Mouse (Mus musculus) cortical plate, adult 2 months (tissue): Measurements from ENCODE around the gene Hbb-bs. TPM values are rescaled to one million over a fixed set of nuclear protein-coding genes. Genes with fewer than 3 reads are reported as not detected.
"Not testable (repeated sequence)": the region's sequence is repeated elsewhere in the genome, so short reads cannot be mapped to it uniquely, and the experiment has no call there.

Experiments
- H3K27ac ChIP-seq: fragments of 200-500 bp; 2 replicates; pipeline ENCODE4 v1.5.1; 2012; ENCODE audit warnings: low read length, control low read depth, inconsistent platforms; ENCODE audit not compliant: insufficient read depth
- H3K4me1 ChIP-seq: fragments of 200-500 bp; 2 replicates; pipeline ENCODE4 v1.6.1; 2011; ENCODE audit warnings: low read length; ENCODE audit not compliant: control insufficient read depth, insufficient read depth
- H3K4me3 ChIP-seq: fragments of 200-500 bp; 2 replicates; pipeline ENCODE4 v1.5.1; 2011; ENCODE audit warnings: mild to moderate bottlenecking, low read length, control low read depth; ENCODE audit not compliant: insufficient read depth
- CTCF ChIP-seq: fragments of 200-500 bp; IDR thresholded peaks from 2 replicates; pipeline ENCODE4 v1.5.1; 2011; ENCODE audit warnings: mild to moderate bottlenecking, control low read depth, low read length; ENCODE audit not compliant: insufficient read depth; ENCODE audit errors: extremely low read depth
- POLR2A ChIP-seq: fragments of 200-500 bp; IDR thresholded peaks from 2 replicates; pipeline ENCODE4 v1.6.1; 2011; ENCODE audit warnings: mild to moderate bottlenecking, low read length, control low read depth; ENCODE audit not compliant: insufficient read depth; ENCODE audit errors: extremely low read depth
- polyA plus RNA-seq: library from polyadenylated mRNA; depleted of rRNA; stranded (reverse); fragments of >200 nt; gene quantifications from 2 replicates; pipeline ENCODE4 v1.2.3, GENCODE M21; 2012

Hbb-bs gene
- polyA plus RNA-seq, 1 experiment: 650 TPM

DNA sequence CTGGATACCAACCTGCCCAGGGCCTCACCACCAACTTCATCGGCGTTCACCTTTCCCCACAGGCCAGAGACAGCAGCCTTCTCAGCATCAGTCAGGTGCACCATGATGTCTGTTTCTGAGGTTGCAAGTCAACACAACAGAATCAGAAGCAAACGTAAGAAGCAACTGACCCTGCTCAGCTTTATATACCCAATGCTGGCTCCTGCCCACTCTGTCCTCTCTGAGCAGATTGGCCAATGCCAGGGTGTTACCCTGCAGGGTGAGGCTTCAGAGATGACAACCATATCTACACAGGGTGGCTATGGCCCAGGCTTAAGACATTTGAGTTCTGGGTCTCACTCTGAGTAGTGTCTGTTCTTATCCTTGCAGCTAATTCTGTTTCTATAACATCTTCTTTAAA lies 14.1 kb downstream of the Hbb-bs start, which contains the start of gene Hbb-bt:
TSS of gene Hbb-bt (minus strand) at position 231 of the 400 bp plus-strand sequence.
- H3K4me3 ChIP-seq: no peak within 1 kb of the TSS

DNA sequence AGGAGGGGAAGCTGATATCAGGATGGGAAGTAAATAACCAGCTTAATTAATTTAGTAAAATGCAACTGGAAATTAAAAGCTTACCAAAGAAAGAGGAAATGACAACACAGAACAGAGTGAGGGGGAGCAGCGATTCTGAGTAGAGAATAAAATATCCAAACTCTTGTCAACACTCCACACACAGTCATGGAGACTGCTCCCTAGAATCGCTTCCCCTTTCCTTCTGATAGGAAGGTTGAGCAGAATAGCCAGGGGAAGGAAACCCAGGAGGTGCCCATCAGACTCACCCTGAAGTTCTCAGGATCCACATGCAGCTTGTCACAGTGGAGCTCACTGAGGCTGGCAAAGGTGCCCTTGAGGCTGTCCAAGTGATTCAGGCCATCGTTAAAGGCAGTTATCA lies 14.7 kb downstream of the Hbb-bs start:
- H3K27ac ChIP-seq, H3K4me3 ChIP-seq, H3K4me1 ChIP-seq: not testable (repeated sequence)

More for the DNA sequence above, 14.1 kb downstream of the Hbb-bs start, which contains the start of gene Hbb-bt:
- H3K27ac ChIP-seq: no peak within 1 kb of the TSS
- TF ChIP-seq CTCF: no peak
- TF ChIP-seq POLR2A: no peak
- no peaks in the 10 kb centered on the region for H3K4me1 ChIP-seq

DNA sequence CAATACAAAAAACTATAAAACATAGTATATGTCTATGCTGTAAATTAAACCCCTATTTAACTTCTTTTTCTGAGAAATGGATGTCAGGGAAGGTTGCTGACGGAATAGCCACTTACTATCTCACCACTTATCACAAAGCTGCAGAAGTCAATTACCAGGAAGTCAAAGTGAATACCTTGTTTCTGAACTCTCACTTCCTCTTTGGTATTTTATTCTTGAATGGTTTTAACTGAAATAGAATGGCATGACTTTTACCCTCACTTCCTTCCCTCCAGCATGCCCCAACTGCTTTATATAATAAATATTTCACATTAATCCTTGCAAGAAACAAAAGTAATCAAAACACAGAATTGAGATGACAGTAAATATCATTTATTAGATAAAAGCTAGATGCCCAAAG lies 15.7 kb downstream of the Hbb-bs start:
- H3K4me3 ChIP-seq: no peak overlapping the region
- no peak overlapping the region for H3K27ac ChIP-seq
- no peaks in the 10 kb centered on the region for H3K4me1 ChIP-seq
- TF ChIP-seq CTCF: no peak
- TF ChIP-seq POLR2A: no peak

DNA sequence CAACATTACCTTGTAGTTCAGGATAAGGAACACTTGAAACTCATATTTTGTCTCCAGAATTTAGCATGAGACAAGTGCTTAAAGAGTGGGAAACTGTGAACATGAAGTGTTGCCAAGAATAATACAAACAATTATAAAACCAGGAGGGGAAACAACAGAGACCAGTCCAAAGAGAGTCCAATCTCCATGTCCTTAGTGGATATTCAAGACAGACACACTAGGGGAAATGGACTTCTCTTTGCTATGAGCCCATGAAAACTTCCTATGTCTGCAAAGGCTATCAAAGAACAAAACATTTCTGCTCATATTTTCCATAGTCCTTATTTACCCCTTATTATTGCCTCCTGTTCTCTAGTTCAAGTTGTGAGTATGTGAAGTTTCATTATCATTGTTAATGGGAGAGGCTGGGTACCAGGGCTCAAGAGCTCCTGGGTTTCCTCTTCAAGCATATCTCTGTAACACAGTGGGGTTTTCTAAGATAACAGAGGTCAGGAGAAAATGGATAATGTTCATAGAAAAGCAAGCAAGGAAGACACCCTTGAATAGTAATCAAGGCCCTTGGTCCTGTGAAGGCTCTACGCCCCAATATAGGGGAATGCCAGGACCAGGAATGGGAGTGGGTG lies 16.6 kb downstream of the Hbb-bs start:
- Histone ChIP-seq H3K4me1 (no peaks in the 10 kb centered on the region), H3K27ac (no peak overlapping the region), H3K4me3 (no peak overlapping the region)
- TF ChIP-seq CTCF (no peak), POLR2A (no peak)

DNA sequence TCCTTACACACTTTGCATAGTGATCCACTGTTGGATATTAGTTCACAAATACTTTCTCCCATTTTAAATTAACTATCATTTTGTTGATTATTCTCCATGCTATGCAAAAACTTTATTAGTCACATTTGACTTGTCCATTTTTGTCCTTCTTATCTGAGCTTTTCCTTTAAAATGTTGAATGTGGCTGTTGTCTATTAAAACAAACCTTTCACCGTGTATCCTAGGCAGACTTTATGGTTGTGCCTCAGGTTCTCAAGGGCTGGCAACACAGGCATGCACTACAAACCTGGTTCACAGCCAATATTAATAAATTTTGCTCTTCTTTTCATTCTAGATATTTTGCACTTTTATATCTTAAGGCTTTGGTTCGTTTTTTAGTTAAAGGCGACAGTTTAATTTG lies 17.1 kb downstream of the Hbb-bs start:
- TF ChIP-seq POLR2A: no peak
- TF ChIP-seq CTCF: no peak
- Histone ChIP-seq H3K4me1 (no peaks in the 10 kb centered on the region), H3K4me3 (no peak overlapping the region), H3K27ac (no peak overlapping the region)

DNA sequence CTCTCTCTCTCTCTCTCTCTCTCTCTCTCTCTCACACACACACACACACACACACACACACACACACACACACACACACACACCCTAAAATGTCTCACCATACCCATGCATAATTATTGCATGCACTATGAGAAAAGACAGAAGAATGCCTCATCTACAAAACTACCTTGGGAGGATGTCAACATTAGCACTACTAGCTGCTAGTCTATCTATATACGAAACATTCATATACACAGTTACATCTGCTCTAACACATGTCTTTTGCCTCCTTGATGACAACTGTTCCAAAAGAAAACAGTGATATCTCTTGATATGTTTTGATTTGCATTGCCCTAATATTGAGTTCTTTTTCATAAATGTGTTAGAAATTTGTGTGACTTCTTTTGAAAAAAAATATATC lies 17.6 kb downstream of the Hbb-bs start:
- no peaks in the 10 kb centered on the region for H3K4me1 ChIP-seq
- TF ChIP-seq CTCF: no peak
- TF ChIP-seq POLR2A: no peak
- no peak overlapping the region for H3K4me3 ChIP-seq
- H3K27ac ChIP-seq: no peak overlapping the region

DNA sequence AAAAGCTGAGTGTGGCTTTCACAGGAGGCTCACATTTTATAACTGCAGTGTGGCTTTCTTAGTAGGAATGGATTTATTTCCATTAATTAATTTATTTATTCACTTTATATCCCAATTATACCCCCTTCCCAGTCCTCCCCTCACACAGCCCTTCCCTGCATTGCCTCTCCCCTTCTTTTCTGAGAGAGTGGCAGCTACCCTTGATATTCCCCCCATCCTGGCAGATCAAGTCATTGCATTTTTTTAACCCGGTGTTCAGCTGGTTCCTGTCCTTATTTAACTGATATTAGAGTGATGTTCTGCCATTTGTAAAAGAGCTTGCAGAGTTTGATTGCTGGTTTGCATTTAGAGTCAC lies 18.1 kb downstream of the Hbb-bs start:
- H3K27ac ChIP-seq: no peak overlapping the region
- no peak overlapping the region for H3K4me3 ChIP-seq
- no peaks in the 10 kb centered on the region for H3K4me1 ChIP-seq
- TF ChIP-seq CTCF (no peak), POLR2A (no peak)

DNA sequence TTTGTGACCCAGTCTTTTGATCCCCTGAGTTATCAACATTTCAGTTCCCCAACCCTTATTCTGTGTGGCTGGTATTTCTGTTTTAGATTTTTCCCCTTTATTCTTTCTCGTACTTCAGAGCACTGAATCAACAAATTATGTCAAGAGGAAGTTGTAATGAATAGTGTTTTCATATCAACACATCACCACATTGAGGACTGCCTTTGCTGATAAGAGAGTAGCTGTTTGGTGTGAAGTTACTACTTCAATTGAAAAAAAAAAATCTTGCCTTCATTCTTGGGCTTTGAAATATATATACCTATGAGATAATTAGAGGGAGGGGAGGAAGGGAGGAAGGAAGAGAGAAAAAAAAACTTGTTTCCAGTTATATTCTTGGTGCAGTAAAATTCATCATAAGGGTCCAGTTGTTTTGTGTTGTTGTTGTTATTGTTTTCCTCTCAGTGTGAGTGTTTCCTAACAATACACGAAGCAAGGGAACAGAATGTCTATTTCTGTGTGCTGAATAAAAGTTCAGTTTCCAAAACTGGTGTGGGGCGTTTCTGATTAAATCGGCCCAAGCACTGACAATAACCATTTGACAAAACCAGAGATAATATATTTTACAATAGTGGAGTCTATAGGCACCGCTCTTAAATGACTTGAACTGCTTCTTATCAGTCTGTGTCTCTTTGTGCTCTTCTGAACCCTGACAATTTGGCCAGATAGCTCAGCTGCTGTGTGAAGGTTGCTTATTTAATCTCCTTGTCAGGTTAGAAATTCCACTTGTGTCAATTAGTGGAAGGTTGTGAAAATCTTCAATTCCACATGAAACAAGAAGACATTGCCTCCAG lies 18.7 kb downstream of the Hbb-bs start:
- TF ChIP-seq POLR2A: no peak
- TF ChIP-seq CTCF: no peak

DNA sequence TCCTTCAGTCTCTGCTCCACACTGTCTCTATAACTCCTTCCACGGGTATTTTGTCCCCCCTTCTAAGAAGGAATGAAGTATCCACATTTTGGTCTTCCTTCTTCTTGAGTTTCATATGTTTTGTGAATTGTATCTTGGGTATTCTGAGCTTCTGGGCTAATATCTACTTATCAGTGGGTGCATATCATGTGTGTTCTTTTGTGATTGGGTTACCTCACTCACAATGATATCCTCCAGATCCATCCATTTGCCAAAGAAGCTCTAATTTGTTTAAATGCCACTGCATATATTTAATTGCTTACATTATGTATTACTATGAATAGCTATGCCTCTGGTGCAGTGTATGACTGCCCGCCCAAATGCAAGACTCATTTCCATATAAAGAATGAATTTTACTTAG lies 19.8 kb downstream of the Hbb-bs start:
- H3K4me3 ChIP-seq, H3K27ac ChIP-seq, H3K4me1 ChIP-seq: not testable (repeated sequence)

More for the DNA sequence above, 18.7 kb downstream of the Hbb-bs start:
- Histone ChIP-seq H3K27ac (no peak overlapping the region), H3K4me3 (no peak overlapping the region), H3K4me1 (no peaks in the 10 kb centered on the region)

DNA sequence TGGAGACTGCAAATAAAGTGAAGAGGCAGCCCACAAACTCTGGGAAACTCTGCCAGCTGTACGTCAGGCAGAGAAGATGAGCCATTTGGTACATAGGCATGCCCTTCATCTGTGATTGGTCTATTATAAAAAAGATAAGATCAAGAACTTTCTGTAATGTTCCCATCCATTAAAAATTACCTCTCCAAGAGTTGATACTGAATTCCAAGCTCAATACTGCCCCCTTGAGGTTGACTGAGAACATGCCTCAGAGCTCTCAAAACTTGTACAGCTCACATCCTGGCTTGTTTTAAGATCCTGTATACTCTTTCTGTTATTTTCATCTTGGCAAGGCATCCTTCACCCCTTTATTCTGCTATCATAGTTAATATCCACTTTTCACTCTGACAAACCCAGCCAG lies 21.0 kb downstream of the Hbb-bs start:
- TF ChIP-seq CTCF: peak; percentile 35; the same call in 1 of the 2 replicates
- no peak for TF ChIP-seq POLR2A
- Histone ChIP-seq H3K27ac (no peak overlapping the region), H3K4me1 (no peaks in the 10 kb centered on the region), H3K4me3 (no peak overlapping the region)
